Mouse (Mus musculus) myocyte (in vitro differentiated cells): ENCODE data around the gene Gm13889.

Experiments
- CEBPB ChIP-seq: IDR thresholded peaks from 2 replicates; pipeline ENCODE4 v1.6.1; 2011; ENCODE audit warnings: mild to moderate bottlenecking, moderate library complexity; ENCODE audit not compliant: poor library complexity, insufficient read depth, severe bottlenecking
- E2F4 ChIP-seq: IDR thresholded peaks from one replicate; pipeline ENCODE4 v1.6.1; 2011; ENCODE audit warnings: mild to moderate bottlenecking, control low read depth, moderate library complexity; ENCODE audit not compliant: insufficient read depth
- MAX ChIP-seq: IDR thresholded peaks from one replicate; pipeline ENCODE4 v1.6.1; 2011; ENCODE audit warnings: low read depth, mild to moderate bottlenecking, control low read depth
- MYOG ChIP-seq, 3 experiments: IDR thresholded peaks; one replicate each; pipeline ENCODE4 v1.6.1; 2011; ENCODE audit warnings: control low read depth in 2 of 3, low read depth in 2 of 3, mild to moderate bottlenecking in 2 of 3; ENCODE audit not compliant: insufficient read length in 2 of 3, control insufficient read depth in 1 of 3, insufficient read depth in 1 of 3
- POLR2A ChIP-seq: IDR thresholded peaks from one replicate; pipeline ENCODE4 v1.6.1; 2011; ENCODE audit warnings: low read depth, mild to moderate bottlenecking, control low read depth, moderate library complexity; ENCODE audit not compliant: insufficient read length
- REST ChIP-seq: IDR thresholded peaks from one replicate; pipeline ENCODE4 v1.6.1; 2011; ENCODE audit warnings: mild to moderate bottlenecking, control low read depth, moderate library complexity; ENCODE audit not compliant: insufficient read depth, insufficient read length
- SRF ChIP-seq: IDR thresholded peaks from one replicate; pipeline ENCODE4 v1.6.1; 2011; ENCODE audit warnings: low read depth; ENCODE audit not compliant: control insufficient read depth, insufficient read length
- TCF12 ChIP-seq: IDR thresholded peaks from one replicate; pipeline ENCODE4 v1.6.1; 2011; ENCODE audit warnings: mild to moderate bottlenecking, control low read depth; ENCODE audit not compliant: poor library complexity, insufficient read depth, severe bottlenecking
- USF1 ChIP-seq: IDR thresholded peaks from one replicate; pipeline ENCODE4 v1.6.1; 2011; ENCODE audit warnings: low read depth, mild to moderate bottlenecking, control low read depth, moderate library complexity

DNA sequence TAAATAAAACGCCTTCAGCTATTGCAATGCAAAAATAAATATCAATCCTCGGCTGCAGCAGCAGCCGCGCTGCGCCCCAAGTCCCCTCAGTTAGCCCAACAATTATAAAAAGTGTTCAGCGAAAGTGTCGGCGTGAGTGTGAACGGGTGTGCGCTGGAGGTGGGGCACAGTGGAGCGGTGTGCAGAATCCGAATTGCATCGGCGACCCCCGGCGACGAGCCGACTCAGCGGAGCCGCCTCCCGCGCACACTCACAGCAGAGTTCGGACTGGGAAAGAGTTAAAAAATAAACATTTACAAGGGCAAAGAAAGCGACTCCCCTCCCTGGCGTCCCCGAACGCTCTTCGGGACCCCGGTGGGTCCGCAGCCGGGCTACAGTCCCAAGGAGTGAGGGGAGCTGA is 1.1 kb downstream of the Gm13889 start:
- no peak for TF ChIP-seq MYOG (IDR thresholded peaks at IDR 0.05; ENCODE audit: control insufficient read depth in 1 of 3, insufficient read depth in 1 of 3, insufficient read length in 2 of 3, low read depth in 2 of 3)
- TF ChIP-seq SRF: no peak
- TF ChIP-seq TCF12: no peak
- no peak for TF ChIP-seq MAX
- TF ChIP-seq USF1: no peak
- TF ChIP-seq POLR2A: no peak
- no peak for TF ChIP-seq CEBPB
- TF ChIP-seq REST: no peak
- TF ChIP-seq E2F4: no peak
